Mouse (Mus musculus): ENCODE measurements around the gene Crybb1.

DNA sequence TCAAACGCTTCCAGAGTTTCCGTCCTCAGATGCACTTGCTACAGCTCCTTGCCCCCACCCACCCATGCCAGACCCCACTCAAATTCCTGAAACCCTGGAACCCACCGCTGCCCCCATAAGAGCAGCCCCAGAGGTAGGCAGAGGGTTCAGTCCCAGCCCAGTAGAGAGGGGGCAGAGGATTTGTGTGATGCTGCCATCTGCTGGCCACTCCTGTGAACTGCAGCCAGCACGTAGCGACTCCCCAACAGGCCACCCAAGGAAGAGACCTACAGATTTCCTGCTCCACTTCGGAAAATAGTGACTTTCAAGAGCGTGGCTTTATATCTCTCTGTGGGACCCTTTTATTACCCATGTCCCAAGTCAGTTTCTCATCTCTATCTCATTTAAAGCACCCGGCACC is 45.5 kb upstream of the Crybb1 start:
- TF ChIP-seq CTCF (IDR thresholded peaks at IDR 0.05; ENCODE audit: low read depth, low read length) (peak; percentile 97), POLR2A (IDR thresholded peaks at IDR 0.05; ENCODE audit: insufficient read depth, low read length) (no peak)
